Mouse (Mus musculus) liver, adult 2 months (tissue): ENCODE data around the gene Glipr1l3.

ENCODE experiments used
- CTCF ChIP-seq: fragments of 200-500 bp; IDR thresholded peaks from 2 replicates; pipeline ENCODE4 v1.5.1; 2011; ENCODE audit warnings: low read depth, low read length, control low read depth
- POLR2A ChIP-seq: fragments of 200-500 bp; IDR thresholded peaks from 2 replicates; pipeline ENCODE4 v1.6.1; 2011; ENCODE audit warnings: low read length, control low read depth; ENCODE audit not compliant: insufficient read depth; ENCODE audit errors: extremely low read depth

- no peak for TF ChIP-seq POLR2A
- no peak for TF ChIP-seq CTCF
These were observed 21.9 kb downstream of the Glipr1l3 start for GRCm38 (mm10) chr10:112138050-112138870.
